Mouse (Mus musculus): ENCODE results near the gene Sh3gl3. TPM values are rescaled to one million over a fixed set of nuclear protein-coding genes. Genes with fewer than 3 reads are reported as not detected.

Gene Sh3gl3
- polyA plus RNA-seq, 1 experiment from 2014 or later, result 2.5 TPM

DNA sequence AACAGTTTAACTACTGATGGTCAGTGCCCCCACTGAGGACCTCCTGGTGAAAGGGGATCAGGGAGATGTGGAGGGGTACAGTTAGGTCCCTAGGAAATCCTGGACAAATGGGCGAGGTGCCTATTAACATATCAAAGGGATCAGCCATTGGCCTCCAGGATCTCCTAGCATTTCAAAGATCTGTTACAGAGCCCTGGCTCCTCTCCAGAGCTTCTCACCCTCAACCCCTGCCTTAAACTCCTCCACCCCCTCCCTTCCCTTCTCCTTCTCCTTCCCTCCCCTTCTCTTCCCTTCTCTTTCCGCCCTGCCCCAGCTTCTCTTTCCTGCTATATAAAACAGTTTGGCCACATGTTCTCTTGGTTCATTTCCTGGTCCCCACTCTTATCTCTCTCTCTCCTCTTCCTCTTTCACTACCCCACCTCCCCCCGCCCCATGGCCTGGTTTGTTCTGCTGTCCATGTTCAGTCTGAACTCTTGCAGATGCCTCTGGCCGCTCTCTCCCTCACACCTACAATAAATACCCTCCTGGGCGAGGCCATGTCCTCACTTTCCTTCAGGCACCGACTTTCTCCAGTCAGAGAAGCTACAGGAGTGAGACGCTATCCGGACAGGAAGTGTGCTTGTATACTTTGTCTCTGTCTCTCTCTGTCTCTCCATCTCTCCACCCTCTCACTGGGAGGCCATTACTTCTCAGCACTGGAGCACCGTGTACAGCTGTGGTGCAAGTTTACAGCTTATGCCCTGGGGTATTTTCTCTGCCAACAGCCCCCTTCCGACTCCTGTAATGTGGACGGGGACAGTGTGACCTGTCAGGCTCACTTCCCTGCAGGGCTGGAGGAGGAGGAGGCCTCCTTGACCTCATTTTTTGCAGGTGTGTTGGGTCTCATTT, 60.6 kb downstream of the Sh3gl3 start:
- no peak overlapping the region for H3K4me3 ChIP-seq (ENCODE audit: low read depth, low read length)

DNA sequence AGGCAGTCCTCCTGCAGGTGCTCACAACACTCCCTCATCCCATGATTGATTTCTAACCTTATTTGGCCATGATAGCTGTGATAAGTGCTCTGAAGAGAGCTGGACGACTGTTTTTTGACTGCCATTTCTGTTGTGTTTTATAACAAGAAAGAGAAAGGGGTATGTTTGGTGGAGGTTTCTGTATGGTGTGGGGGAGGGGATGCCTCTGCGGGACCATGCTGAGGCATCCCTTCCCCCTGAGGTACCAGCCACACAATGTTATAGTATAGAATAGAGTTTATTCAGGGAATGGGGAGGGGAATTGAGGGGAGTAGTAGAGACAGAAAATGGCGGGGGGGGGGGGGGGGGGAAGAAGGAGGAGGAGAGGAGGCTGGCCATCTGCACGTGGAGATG, 61.3 kb downstream of the Sh3gl3 start:
- DNase-seq (ENCODE audit: low spot score), result no peak

More for the DNA sequence above, 60.6 kb downstream of the Sh3gl3 start:
- no peaks in the 10 kb centered on the region for H3K4me1 ChIP-seq (ENCODE audit: insufficient read depth, low read depth, low read length)
- H3K9ac ChIP-seq (replicated peaks; ENCODE audit: low read depth), result no peak overlapping the region
- no peaks in the 10 kb centered on the region for H3K9me3 ChIP-seq (ENCODE audit: low read length)
- no peak overlapping the region for H3K27ac ChIP-seq (ENCODE audit: low read length)
- no peak overlapping the region for H3K4me2 ChIP-seq (replicated peaks; ENCODE audit: low read depth, low read length)
- peak; percentile 16 for DNase-seq (ENCODE audit: low spot score)
- H3K36me3 ChIP-seq (ENCODE audit: insufficient read depth, low read length), result no peaks in the 10 kb centered on the region
- no peak for ATAC-seq
- H3K27me3 ChIP-seq (replicated peaks; ENCODE audit: insufficient read depth, low read length), result no peaks in the 10 kb centered on the region
- TF ChIP-seq CTCF (IDR thresholded peaks at IDR 0.05) (no peak), EP300 (IDR thresholded peaks at IDR 0.05) (no peak)
- 35% methylated on average over 11 of the region's 11 CpGs for WGBS

DNA sequence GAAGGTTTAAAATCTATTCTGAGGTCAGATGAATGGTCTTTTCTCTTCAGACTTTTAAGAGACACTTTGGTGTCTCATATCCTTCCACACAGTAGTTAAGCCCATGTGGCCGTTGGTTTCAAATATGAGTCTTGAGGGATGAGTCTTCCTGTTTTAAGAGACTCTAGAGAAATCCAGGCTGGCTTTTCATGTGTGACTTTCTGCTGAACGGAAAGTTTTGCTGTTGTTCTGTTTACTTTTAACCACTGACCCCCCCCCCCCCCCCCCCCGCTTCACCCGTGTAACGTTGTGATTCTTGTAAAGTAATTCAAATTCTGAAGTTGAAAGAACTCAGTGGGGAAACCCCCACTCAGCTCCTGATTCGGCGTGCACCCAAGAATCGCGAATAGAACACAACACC, 61.8 kb downstream of the Sh3gl3 start:
- WGBS, result 81% methylated on average over 6 of the region's 9 CpGs
- H3K9me3 ChIP-seq (ENCODE audit: low read length), result no peaks in the 10 kb centered on the region
- H3K9ac ChIP-seq (replicated peaks; ENCODE audit: low read depth), result no peak overlapping the region
- H3K27ac ChIP-seq (ENCODE audit: low read length), result no peak overlapping the region
- no peaks in the 10 kb centered on the region for H3K4me1 ChIP-seq (ENCODE audit: insufficient read depth, low read depth, low read length)
- DNase-seq (ENCODE audit: low spot score) (no peak), ATAC-seq (no peak)
- no peak overlapping the region for H3K4me2 ChIP-seq (replicated peaks; ENCODE audit: low read depth, low read length)
- H3K27me3 ChIP-seq (replicated peaks; ENCODE audit: insufficient read depth, low read length), result no peaks in the 10 kb centered on the region
- no peak overlapping the region for H3K4me3 ChIP-seq (ENCODE audit: low read depth, low read length)
- TF ChIP-seq EP300 (IDR thresholded peaks at IDR 0.05), result no peak
- no peak for TF ChIP-seq CTCF (IDR thresholded peaks at IDR 0.05)
- no peaks in the 10 kb centered on the region for H3K36me3 ChIP-seq (ENCODE audit: insufficient read depth, low read length)

More for the DNA sequence above, 61.3 kb downstream of the Sh3gl3 start:
- 30% methylated on average over 3 of the region's 4 CpGs for WGBS
- TF ChIP-seq CTCF (IDR thresholded peaks at IDR 0.05) (no peak), EP300 (IDR thresholded peaks at IDR 0.05) (no peak)
- no peak for ATAC-seq
- no peaks in the 10 kb centered on the region for H3K36me3 ChIP-seq (ENCODE audit: insufficient read depth, low read length)
- H3K27me3 ChIP-seq (replicated peaks; ENCODE audit: insufficient read depth, low read length), result no peaks in the 10 kb centered on the region
- H3K27ac ChIP-seq (ENCODE audit: low read length), result no peak overlapping the region
- H3K4me1 ChIP-seq (ENCODE audit: insufficient read depth, low read depth, low read length), result no peaks in the 10 kb centered on the region
- no peak overlapping the region for H3K9ac ChIP-seq (replicated peaks; ENCODE audit: low read depth)
- H3K9me3 ChIP-seq (ENCODE audit: low read length), result no peaks in the 10 kb centered on the region
- H3K4me3 ChIP-seq (ENCODE audit: low read depth, low read length), result no peak overlapping the region
- H3K4me2 ChIP-seq (replicated peaks; ENCODE audit: low read depth, low read length), result no peak overlapping the region

DNA sequence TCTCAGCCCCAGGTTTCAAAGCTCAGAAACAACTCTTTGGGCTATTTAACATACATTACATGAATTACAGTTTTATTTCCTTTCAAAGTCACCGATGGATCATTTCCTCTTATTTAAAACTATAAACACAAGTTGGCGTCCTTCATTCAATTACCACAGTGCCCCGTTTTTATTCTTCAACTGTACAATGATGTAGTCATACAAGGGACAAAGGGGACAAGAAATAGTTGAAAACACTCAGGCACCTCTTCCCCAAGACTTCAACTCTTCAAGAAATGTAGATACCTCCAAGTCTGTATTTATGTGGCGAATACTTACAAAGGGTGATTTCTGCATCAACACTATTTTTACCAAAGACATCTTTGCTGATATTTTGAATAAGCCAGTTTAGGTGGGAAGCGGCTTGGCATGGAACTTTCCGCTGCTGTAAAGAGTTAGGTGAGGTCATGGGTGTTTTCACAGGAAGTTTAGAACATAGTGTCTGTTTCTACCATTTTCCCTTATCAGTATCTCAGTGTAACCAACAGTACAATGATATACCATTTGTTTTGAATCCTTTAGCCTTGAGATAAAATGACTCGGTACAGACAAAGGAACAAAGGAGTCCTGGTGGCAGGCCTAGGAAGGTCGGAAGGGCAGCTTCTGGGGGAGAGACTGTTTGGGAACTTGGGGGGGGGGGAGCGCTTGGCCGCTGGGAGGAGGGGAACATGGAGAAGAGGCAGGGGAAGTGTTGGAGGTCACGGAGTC, 62.7 kb downstream of the Sh3gl3 start:
- 44% methylated on average over 10 of the region's 11 CpGs for WGBS
- ATAC-seq, result peak; percentile 75
- no peaks in the 10 kb centered on the region for H3K27me3 ChIP-seq (replicated peaks; ENCODE audit: insufficient read depth, low read length)
- H3K4me2 ChIP-seq (replicated peaks; ENCODE audit: low read depth, low read length), result no peak overlapping the region
- TF ChIP-seq CTCF (IDR thresholded peaks at IDR 0.05), result no peak
- TF ChIP-seq EP300 (IDR thresholded peaks at IDR 0.05), result peak; percentile 35; the same call in 1 of the 2 replicates
- no peak overlapping the region for H3K9ac ChIP-seq (replicated peaks; ENCODE audit: low read depth)
- no peaks in the 10 kb centered on the region for H3K36me3 ChIP-seq (ENCODE audit: insufficient read depth, low read length)
- DNase-seq (ENCODE audit: low spot score), result peak; percentile 41
- no peak overlapping the region for H3K27ac ChIP-seq (ENCODE audit: low read length)
- H3K9me3 ChIP-seq (ENCODE audit: low read length), result no peaks in the 10 kb centered on the region
- H3K4me3 ChIP-seq (ENCODE audit: low read depth, low read length), result no peak overlapping the region
- H3K4me1 ChIP-seq (ENCODE audit: insufficient read depth, low read depth, low read length), result no peaks in the 10 kb centered on the region

DNA sequence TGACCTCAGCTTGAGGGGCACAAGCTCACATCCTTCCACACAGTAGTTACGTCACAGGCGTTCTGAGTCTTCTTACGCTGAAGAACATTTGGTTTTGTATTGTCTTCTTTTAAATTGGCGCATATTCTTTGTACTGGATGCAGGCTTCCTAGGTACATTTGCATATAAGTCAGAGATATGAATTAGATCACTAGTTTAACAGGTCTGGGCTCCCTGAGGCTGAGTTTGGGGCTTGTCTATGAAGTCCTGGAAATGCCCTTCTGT, 63.2 kb downstream of the Sh3gl3 start:
- DNase-seq (ENCODE audit: low spot score) (no peak), ATAC-seq (no peak)
- WGBS, result 61% methylated on average over 4 of the region's 4 CpGs
- Histone ChIP-seq H3K4me2 (replicated peaks; ENCODE audit: low read depth, low read length) (no peak overlapping the region), H3K4me1 (ENCODE audit: insufficient read depth, low read depth, low read length) (no peaks in the 10 kb centered on the region), H3K4me3 (ENCODE audit: low read depth, low read length) (no peak overlapping the region), H3K9me3 (ENCODE audit: low read length) (no peaks in the 10 kb centered on the region), H3K27ac (ENCODE audit: low read length) (no peak overlapping the region), H3K27me3 (replicated peaks; ENCODE audit: insufficient read depth, low read length) (no peaks in the 10 kb centered on the region), H3K9ac (replicated peaks; ENCODE audit: low read depth) (no peak overlapping the region), H3K36me3 (ENCODE audit: insufficient read depth, low read length) (no peaks in the 10 kb centered on the region)
- TF ChIP-seq CTCF (IDR thresholded peaks at IDR 0.05), result no peak
- no peak for TF ChIP-seq EP300 (IDR thresholded peaks at IDR 0.05)

DNA sequence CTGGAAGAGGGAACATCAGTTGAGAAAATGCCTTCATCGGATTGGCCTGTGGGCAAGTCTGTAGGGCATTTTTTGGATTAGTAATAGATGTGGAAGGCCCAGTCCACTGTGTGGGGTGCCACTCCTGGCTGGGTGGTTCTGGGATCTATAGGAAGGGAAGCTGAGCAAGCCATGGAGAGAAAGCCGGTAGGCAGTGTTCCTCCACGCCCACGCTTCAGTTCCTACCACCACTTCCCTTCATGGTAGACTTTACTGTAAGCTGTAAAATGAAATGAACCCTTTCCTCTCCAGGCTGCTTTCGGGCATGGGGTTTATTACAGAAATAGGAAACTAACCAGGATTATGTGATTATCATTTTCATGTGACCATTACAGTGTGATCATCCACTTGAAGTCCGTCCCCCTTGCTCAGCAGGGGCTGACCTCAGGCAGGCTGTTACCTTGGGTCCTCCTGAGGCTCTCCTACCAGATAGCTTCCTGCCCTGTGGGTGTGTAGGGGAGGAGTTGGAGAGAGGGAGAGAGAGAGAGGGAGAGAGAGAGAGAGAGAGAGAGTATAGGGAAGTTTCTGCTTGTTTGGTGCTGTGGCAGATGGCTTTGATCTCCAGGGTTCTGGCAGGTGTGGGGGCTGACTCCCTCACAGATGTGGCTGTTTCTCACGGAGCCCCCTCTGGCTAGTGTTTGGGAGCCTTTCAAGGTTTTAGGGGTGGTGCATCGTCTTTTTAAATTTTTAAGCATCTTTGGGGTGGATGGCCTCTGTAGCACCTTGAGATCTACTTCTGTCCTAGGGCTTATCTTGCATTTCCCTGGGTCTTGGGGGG, 67.0 kb downstream of the Sh3gl3 start:
- no peak for DNase-seq (ENCODE audit: low spot score)
- H3K36me3 ChIP-seq (ENCODE audit: insufficient read depth, low read length), result no peaks in the 10 kb centered on the region
- H3K27ac ChIP-seq (ENCODE audit: low read length), result no peak overlapping the region
- no peak overlapping the region for H3K9ac ChIP-seq (replicated peaks; ENCODE audit: low read depth)
- WGBS, result 58% methylated on average over 8 of the region's 8 CpGs
- H3K4me2 ChIP-seq (replicated peaks; ENCODE audit: low read depth, low read length), result no peak overlapping the region
- ATAC-seq, result no peak
- no peak overlapping the region for H3K4me3 ChIP-seq (ENCODE audit: low read depth, low read length)
- no peaks in the 10 kb centered on the region for H3K9me3 ChIP-seq (ENCODE audit: low read length)
- no peaks in the 10 kb centered on the region for H3K27me3 ChIP-seq (replicated peaks; ENCODE audit: insufficient read depth, low read length)
- no peaks in the 10 kb centered on the region for H3K4me1 ChIP-seq (ENCODE audit: insufficient read depth, low read depth, low read length)
- TF ChIP-seq CTCF (IDR thresholded peaks at IDR 0.05) (no peak), EP300 (IDR thresholded peaks at IDR 0.05) (no peak)

Measured in lung, postnatal 0 days (tissue).